Mouse (Mus musculus): ENCODE data around the gene Ezr.

Ezr gene

DNA sequence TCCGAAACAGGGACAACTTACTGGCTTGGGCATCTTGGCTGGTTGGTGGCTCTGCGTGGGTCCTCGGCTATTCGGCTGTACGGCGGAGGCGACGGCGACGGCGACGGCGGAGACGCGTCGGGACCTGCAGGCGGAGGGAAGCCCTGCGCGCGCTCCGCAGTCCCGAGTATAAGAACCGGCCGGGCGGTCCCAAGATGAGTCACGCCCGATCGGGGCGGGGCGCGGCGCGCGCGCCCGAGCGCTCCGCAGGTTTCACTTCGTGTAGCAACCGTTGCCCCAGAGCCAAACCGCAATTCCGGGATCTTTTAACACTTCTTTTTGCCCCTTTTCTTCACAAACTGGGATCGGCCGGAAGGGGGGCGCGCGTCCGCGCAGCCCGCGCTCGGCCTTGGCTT lies at the start of gene Ezr:
Ezr (minus strand) TSS at position 174 of the 395 bp plus-strand sequence.
- ChIA-PET POLR2A (interaction anchor here (0.7 to 3.6 kb wide), 25 partner anchors 10 to 387 kb away, joined by 3 to 38 read pairs (median 5); no protein-coding TSS in a partner anchor), CTCF (interaction anchor here in 1 of 4 experiments (0.6 kb wide), 1 partner anchor 114 kb away, joined by 4 read pairs; no protein-coding TSS in a partner anchor)

DNA sequence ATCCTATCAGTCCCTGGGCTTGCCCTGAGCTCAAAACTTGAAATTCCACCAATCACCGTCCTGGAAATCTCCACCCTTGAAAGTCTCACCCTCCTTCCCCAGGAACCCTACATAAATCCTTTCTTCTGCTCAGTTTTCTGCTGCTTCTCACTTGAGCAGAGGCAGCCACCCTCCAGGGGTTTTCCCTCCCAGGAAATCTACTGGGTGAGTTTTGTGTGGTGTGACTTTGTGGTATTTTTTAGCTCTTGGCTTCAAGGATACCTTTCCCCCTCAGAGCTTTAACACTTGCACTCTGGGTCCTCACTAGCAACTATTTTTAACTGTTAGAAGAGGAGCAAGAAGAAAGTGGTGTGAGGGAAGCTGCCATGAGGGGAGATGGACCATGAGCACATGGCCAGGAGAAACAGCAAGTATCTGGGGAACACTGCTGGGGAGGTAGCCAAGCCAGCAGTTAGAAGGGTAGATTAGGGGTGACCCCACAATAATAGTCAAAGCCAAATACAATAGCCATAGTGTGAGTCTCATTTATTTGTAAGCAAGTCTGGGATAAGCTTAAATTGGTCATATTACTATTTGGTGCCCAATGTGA lies 47.5 kb upstream of the Ezr start:
- POLR2A ChIA-PET: interaction anchor here in 3 of 4 experiments (0.6 to 6.3 kb wide), 13 partner anchors 13 to 313 kb away, joined by 3 to 38 read pairs (median 5); partner anchors contain the start of gene Ezr (in 1 of the 3)
- CTCF ChIA-PET: interaction anchor here in 1 of 4 experiments (0.6 kb wide), 1 partner anchor 51 kb away, joined by 3 read pairs; no protein-coding TSS in a partner anchor

GRCm38 (mm10) chr17:6828531-6829150 lies 46.1 kb upstream of the Ezr start:
- ChIA-PET CTCF (no interaction called here), POLR2A (interaction anchor here (0.6 to 6.3 kb wide), 44 partner anchors 9 to 1455 kb away, joined by 3 to 43 read pairs (median 8); partner anchors contain the start of genes Ezr (in 4 of the 4) and Rps6ka2 (in 1 of the 4))

- POLR2A ChIA-PET: interaction anchor here (0.6 to 6.3 kb wide), 91 partner anchors 8 to 1353 kb away, joined by 3 to 43 read pairs (median 6); partner anchors contain the start of genes Ezr (in 4 of the 4) and Rps6ka2 (in 3 of the 4)
These were observed 45.3 kb upstream of the Ezr start for GRCm38 (mm10) chr17:6827740-6828461.

DNA sequence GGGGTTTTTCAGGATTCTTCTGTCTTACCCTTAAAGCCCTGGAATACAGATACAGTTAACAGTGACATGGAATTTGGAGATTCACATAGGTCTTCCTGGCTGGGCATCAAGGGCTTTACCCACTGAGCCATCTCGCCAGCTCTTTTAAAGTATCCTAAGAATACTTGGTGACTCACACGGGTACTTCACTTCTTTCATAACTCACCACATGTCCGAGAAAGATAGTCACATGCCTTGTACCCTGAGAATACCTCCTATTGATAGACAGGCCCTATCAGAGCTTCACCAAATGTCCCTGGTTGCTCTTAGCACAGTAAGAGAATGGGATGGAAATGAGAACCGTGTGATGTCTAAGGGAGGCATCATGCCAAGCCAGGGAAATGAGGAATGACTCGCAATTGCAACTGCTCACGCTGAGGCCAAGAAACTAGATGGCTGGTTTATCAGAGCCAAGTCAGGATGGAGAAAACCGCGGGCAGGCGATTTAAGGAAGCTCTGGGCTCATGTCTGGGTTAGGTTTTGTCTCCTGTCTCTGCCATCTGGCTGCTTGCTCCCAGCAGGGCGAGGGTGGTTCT lies 44.7 kb upstream of the Ezr start:
- ChIA-PET CTCF (interaction anchor here in 2 of 4 experiments (0.8 to 1.4 kb wide), 2 partner anchors 25 kb away, joined by 3 to 4 read pairs; no protein-coding TSS in a partner anchor), POLR2A (interaction anchor here (0.6 to 6.3 kb wide), 85 partner anchors 8 to 1353 kb away, joined by 3 to 43 read pairs (median 6); partner anchors contain the start of genes Ezr (in 3 of the 4) and Rps6ka2 (in 2 of the 4))

More at GRCm38 (mm10) chr17:6827740-6828461, 45.3 kb upstream of the Ezr start:
- CTCF ChIA-PET: interaction anchor here in 2 of 4 experiments (0.8 to 1.4 kb wide), 2 partner anchors 24 to 25 kb away, joined by 3 to 4 read pairs; no protein-coding TSS in a partner anchor

DNA sequence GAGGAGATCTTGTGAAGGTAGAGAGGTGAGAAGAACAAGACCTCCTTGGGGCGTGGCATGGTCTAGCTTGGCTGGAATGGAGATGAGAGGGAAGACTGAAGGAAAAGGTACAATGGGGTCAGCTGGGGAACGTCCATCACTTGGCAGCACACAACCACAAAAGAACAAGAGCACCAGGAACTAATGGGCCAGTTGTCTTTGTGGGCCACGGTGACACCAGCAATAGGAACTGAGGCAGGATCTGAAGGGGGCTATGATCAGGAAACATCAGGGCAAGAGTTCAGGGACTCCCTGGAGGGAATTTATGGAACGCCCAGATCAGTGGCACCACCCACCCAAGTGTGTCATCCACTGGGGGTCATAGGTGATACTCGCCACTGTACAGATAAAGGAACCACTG lies 34.2 kb upstream of the Ezr start:
- POLR2A ChIA-PET: interaction anchor here in 3 of 4 experiments (1.0 to 3.1 kb wide), 6 partner anchors 11 to 13 kb away, joined by 3 to 18 read pairs (median 3); no protein-coding TSS in a partner anchor
- CTCF ChIA-PET: no interaction called here

- ChIA-PET CTCF (no interaction called here), POLR2A (interaction anchor here in 3 of 4 experiments (1.0 to 1.7 kb wide), 4 partner anchors 11 to 13 kb away, joined by 3 to 8 read pairs (median 4); no protein-coding TSS in a partner anchor)
These were observed 33.6 kb upstream of the Ezr start for GRCm38 (mm10) chr17:6816151-6816550.

DNA sequence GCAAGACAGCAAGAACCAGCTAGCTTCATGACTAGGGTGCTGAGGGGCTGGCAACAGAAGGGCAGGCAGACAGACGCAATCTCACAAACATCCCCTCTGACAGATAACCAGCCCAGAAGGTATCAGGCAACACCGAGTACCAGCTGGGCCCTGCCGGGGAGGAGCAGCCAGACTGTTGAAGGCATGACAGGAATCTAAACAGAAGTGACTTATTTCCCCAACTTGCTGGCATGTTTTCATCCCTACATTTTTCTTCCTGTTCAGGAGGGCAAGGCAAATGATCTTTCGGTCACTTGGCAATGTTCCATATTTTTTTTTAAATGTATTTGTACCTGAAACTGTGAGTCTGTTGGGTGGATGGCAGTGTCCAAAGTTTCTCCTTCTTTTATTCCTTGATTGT lies 32.1 kb upstream of the Ezr start:
- ChIA-PET CTCF (no interaction called here), POLR2A (interaction anchor here in 2 of 4 experiments (0.7 to 1.2 kb wide), 2 partner anchors 12 to 13 kb away, joined by 3 to 10 read pairs; no protein-coding TSS in a partner anchor)

DNA sequence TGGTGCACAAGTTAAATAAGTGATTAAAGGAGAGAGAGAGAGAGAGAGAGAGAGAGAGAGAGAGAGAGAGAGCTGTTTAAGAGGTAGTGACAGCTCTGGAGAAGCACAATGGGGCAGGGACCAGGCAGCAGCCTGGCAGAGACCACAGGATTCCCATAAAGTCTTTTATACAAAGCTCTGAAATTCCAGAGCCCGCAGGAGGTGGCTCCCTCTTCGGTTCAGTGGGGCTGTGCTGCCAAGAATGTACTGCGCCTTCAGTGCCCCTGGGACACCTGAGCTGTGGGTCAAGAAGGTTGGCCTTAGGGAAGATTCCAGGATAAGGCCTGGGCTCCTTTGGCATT lies 30.2 kb upstream of the Ezr start:
- POLR2A ChIA-PET: interaction anchor here in 3 of 4 experiments (0.9 to 2.9 kb wide), 8 partner anchors 10 to 33 kb away, joined by 3 to 29 read pairs (median 4); no protein-coding TSS in a partner anchor

DNA sequence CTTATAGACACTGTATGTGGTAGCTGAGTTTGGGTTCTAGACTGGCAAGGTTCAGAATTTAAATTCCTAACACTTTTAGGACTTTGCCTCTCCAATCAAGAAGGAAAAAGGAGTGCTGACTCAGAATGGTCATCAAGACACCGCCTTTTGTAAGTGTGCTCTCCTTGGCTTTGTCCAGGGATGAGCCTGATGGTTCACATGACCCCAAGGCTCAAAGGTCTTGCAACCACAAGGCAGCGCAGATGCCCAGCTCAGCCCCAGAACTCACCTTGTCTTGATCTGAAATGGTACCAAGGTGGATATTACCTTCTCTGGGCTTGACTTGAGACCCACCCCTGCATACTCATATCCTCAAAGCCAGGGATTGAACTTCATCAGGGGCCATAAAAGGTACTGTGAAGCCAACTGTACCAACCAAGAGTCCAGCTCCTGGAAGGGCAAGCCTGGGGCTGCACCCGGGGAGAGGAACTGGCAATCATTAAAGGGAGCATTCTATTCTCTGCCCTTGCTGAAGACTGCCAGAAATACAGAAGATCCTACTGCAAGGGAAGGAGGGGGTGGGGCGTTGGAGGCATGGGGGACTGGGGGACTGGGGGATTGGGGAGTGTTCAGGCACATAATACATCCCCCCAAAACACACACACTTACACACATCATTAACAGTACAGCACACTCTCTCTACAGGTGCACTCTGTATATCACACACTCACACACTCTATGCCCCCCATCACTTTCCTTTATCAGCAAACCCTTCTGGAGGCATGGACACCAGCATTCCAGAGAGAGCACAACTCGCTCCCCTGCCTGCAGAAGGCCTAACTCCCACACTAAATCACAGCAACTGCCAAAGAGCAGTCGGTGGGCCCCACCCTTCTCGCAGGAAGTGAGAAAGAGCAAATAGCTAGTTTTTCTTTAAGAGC lies 29.6 kb upstream of the Ezr start:
- ChIA-PET CTCF (interaction anchor here in 1 of 4 experiments (0.6 kb wide), 1 partner anchor 53 kb away, joined by 5 read pairs; no protein-coding TSS in a partner anchor), POLR2A (interaction anchor here in 3 of 4 experiments (1.0 to 2.9 kb wide), 8 partner anchors 10 to 33 kb away, joined by 3 to 29 read pairs (median 4); no protein-coding TSS in a partner anchor)

More for the DNA sequence above, 30.2 kb upstream of the Ezr start:
- CTCF ChIA-PET: interaction anchor here in 2 of 4 experiments (0.6 kb wide), 2 partner anchors 53 to 76 kb away, joined by 4 to 5 read pairs; no protein-coding TSS in a partner anchor

DNA sequence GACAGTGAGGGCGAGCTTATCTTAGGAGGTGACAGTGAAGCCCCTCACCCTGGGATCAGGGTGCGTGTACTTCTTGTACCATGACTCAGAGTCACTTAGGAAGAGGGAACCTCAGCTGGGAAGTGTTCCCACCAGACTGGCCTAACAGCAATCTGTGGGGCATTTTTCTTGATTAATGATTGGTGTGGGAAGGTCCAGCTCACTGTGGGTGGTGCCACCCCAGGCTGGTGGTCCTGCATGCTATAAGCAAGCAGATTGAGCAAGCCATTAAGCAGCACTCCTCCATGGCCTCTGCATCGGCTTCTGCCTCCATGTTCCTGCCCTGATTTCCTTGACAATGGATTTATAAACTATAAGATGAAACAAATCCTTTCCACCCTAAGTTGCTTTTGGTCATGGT lies 26.7 kb upstream of the Ezr start:
- ChIA-PET POLR2A (interaction anchor here in 3 of 4 experiments (0.8 to 2.9 kb wide), 7 partner anchors 16 to 39 kb away, joined by 3 to 23 read pairs (median 6); no protein-coding TSS in a partner anchor), CTCF (interaction anchor here in 1 of 4 experiments (0.6 kb wide), 1 partner anchor 27 kb away, joined by 3 read pairs; no protein-coding TSS in a partner anchor)

DNA sequence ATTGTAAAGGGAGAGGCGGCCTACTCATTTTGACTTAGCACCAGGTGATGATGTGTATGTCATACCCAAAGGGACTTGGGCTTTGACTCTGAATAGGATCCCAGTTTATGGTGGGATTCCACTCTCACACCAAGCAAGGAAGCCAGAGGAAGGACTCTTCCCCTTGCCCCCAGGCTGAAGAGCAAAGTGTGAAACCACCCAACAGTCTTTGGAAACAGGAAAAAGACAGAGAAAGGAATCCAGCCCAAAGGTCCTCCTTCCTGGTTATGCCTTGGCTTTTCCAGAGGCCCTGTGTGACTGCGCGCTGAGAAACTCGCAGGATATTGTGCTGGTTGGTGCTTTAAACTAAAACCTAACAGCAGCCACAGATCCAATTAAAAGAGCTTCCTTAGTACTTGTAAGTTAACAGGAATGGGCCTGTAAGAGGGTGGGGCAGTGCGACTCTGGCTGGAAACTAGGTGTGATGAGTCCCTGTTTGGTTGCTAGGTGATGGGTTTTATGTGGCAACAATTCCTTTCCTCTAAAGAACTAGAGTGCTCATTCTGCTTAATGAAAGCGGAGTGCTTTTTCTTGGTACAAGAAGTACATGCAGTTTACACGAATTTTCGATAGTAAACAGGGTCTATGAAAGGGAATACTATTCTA lies 26.1 kb upstream of the Ezr start:
- CTCF ChIA-PET: interaction anchor here in 1 of 4 experiments (0.6 kb wide), 1 partner anchor 28 kb away, joined by 3 read pairs; no protein-coding TSS in a partner anchor
- POLR2A ChIA-PET: interaction anchor here in 3 of 4 experiments (0.8 to 2.9 kb wide), 8 partner anchors 17 to 40 kb away, joined by 3 to 23 read pairs (median 6); no protein-coding TSS in a partner anchor

DNA sequence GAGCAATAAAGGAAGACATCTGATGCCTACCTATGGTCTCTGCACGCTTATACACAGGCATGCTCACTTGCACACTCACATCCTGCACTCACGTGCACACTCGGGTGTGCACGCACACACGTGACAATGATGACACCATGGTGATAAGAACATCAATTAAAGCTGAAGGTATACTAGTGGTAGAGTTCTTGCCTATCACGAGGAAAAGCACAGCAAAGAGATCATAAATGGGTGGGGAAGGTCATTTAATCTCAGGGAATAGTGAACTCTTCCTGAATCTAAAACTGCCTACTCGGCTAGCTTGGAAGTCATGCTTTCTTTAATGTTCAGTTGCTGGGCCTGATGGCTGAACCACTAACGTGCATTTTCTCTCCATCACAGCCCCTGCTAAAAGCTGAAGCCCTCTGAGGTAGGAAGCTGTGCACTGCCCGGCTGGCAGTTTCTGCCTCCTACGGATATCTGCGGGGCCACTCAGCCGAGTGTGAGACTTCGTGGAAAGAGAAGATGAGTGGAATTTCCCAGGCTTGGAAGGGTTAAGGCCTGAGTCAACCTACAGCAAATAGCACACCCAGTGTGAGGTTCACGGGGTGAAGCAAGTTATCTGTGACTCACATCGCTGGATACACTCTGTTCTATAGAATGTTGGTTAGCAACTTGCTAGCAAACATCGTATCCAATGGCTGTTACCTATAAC lies 25.4 kb upstream of the Ezr start:
- CTCF ChIA-PET: no interaction called here
- POLR2A ChIA-PET: interaction anchor here in 3 of 4 experiments (1.2 to 2.9 kb wide), 7 partner anchors 17 to 35 kb away, joined by 3 to 23 read pairs (median 6); no protein-coding TSS in a partner anchor

- POLR2A ChIA-PET: interaction anchor here in 2 of 4 experiments (0.7 to 1.3 kb wide), 3 partner anchors 11 to 22 kb away, joined by 3 read pairs; partner anchors contain the start of gene Ezr (in 1 of the 2)
- CTCF ChIA-PET: no interaction called here
These were observed 22.4 kb upstream of the Ezr start for GRCm38 (mm10) chr17:6804853-6805543.

- ChIA-PET CTCF (no interaction called here), POLR2A (interaction anchor here in 3 of 4 experiments (1.0 to 1.7 kb wide), 3 partner anchors 12 to 23 kb away, joined by 3 to 7 read pairs (median 3); no protein-coding TSS in a partner anchor)
These were observed 21.5 kb upstream of the Ezr start for GRCm38 (mm10) chr17:6804111-6804510.
